Mouse (Mus musculus) heart, postnatal 0 days (tissue): ENCODE results near the gene Mphosph8.

Source experiments
- CTCF ChIP-seq: IDR thresholded peaks from 2 replicates; pipeline ENCODE4 v1.5.1; 2016; ENCODE audit warnings: antibody characterized with exemption, control low read depth, low read depth
- EP300 ChIP-seq: IDR thresholded peaks from 2 replicates; pipeline ENCODE4 v1.6.1; 2016; ENCODE audit warnings: antibody characterized with exemption, low read depth

DNA sequence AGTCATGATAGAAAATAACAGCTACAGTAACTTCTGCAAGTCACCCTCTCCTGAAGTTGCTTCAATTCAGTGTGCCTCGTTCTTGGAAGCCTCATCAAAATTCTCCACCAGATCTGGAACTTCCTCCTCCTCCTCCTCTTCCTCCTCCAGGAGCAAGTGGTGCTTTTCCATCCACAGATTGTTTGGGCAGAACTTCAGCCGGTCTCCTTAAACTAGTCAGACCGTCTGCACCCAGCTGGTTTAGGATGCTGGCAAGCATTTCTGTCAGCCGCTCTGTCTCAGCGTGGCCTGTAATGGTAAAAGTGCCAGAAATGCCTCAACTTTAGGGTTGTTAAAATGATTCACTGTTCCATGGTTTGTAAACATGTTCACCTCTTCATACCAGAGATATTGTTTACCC is 2.4 kb upstream of the Mphosph8 start:
- TF ChIP-seq CTCF (no peak), EP300 (no peak)
